Mouse (Mus musculus) forebrain, embryonic 14.5 days (tissue): Measurements from ENCODE around the gene Cs. TPM values are rescaled to one million over a fixed set of nuclear protein-coding genes. Genes with fewer than 3 reads are reported as not detected.

Experiments used
- ATAC-seq: fragments of 200-750 bp; cut with Nextera tagmentation; 2 replicates; pipeline ENCODE4 v1.8.0; 2017; ENCODE audit warnings: mild to moderate bottlenecking, moderate library complexity
- DNase-seq: peaks from one replicate; pipeline ENCODE4 v3.0.0-alpha.2; 2015; ENCODE audit warnings: low spot score
- H3K27ac ChIP-seq: fragments of 300-500 bp; sonication (generic); 2 replicates; pipeline ENCODE4 v1.5.1; 2014; ENCODE audit warnings: low read depth, mild to moderate bottlenecking, control low read depth, low read length, moderate library complexity
- H3K27me3 ChIP-seq: fragments of 300-500 bp; sonication (generic); replicated peaks from 2 replicates; pipeline ENCODE4 v1.6.1; 2014; ENCODE audit warnings: low read length, control low read depth, mixed read lengths; ENCODE audit not compliant: control insufficient read depth, insufficient read depth
- H3K36me3 ChIP-seq: fragments of 300-500 bp; sonication (generic); 2 replicates; pipeline ENCODE4 v1.6.1; 2014; ENCODE audit warnings: low read length, control low read depth; ENCODE audit not compliant: control insufficient read depth, insufficient read depth
- H3K4me1 ChIP-seq: fragments of 300-500 bp; sonication (generic); 2 replicates; pipeline ENCODE4 v1.6.1; 2014; ENCODE audit warnings: antibody characterized with exemption, low read length, control low read depth; ENCODE audit not compliant: control insufficient read depth, insufficient read depth
- H3K4me2 ChIP-seq: fragments of 300-500 bp; sonication (generic); 2 replicates; pipeline ENCODE4 v1.6.1; 2014; ENCODE audit warnings: mild to moderate bottlenecking, control low read depth, low read length
- H3K4me3 ChIP-seq: fragments of 300-500 bp; sonication (generic); 2 replicates; pipeline ENCODE4 v1.5.1; 2014; ENCODE audit warnings: low read depth, low read length, control low read depth
- H3K9ac ChIP-seq: fragments of 300-500 bp; sonication (generic); 2 replicates; pipeline ENCODE4 v1.6.1; 2014; ENCODE audit warnings: mild to moderate bottlenecking, low read length, control low read depth, moderate library complexity
- H3K9me3 ChIP-seq: fragments of 300-500 bp; sonication (generic); replicated peaks from 2 replicates; pipeline ENCODE4 v1.6.1; 2016; ENCODE audit warnings: low read length, control low read depth, mixed read lengths; ENCODE audit not compliant: control insufficient read depth
- WGBS: fragments of 180-500 bp; shearing (Covaris S2); extraction: QIAGEN DNeasy Blood & Tissue Kit; methylation state at CpG from one replicate; pipeline ENCODE4 v1.1.7; 2014; 5-methylcytosine and 5-hydroxymethylcytosine counted together
- polyA plus RNA-seq: library from polyadenylated mRNA; unstranded; fragments of >200 nt; fragmentation: Nextera tagmentation; extraction: Ambion mirVana; gene quantifications from 2 replicates; pipeline ENCODE4 v1.2.1, GENCODE M21; 2014

Cs gene
- polyA plus RNA-seq, 1 experiment from 2014 or later, result 234 TPM

DNA sequence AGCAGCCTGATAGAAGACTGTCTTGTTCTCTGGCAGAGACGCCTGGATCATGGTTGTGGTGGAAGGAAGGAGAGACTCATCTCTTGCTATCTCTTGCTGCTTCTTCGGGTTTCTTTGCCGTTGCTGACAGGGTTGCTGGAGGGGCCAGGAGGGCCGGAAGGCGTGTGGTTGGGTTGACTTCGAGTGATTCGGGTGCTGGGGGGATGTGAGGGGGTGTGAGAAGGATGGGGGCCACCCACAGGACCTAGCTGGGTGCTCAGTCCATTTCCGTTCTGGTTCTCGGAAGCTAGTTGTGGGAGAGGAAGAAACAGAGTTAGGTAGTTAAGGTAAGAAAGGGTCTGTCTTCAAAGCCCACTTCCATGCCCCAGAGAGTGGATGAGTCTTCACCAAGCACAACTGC is 64.1 kb downstream of the Cs start:
- DNase-seq (no peak), ATAC-seq (no peak)
- Histone ChIP-seq H3K27ac (no peak overlapping the region), H3K9me3 (no peaks in the 10 kb centered on the region), H3K4me2 (no peak overlapping the region), H3K4me3 (no peak overlapping the region), H3K9ac (no peak overlapping the region), H3K36me3 (peaks cover 23% of the 10 kb centered on the region), H3K27me3 (no peaks in the 10 kb centered on the region), H3K4me1 (no peaks in the 10 kb centered on the region)
- 83% methylated on average over 9 of the region's 9 CpGs for WGBS

DNA sequence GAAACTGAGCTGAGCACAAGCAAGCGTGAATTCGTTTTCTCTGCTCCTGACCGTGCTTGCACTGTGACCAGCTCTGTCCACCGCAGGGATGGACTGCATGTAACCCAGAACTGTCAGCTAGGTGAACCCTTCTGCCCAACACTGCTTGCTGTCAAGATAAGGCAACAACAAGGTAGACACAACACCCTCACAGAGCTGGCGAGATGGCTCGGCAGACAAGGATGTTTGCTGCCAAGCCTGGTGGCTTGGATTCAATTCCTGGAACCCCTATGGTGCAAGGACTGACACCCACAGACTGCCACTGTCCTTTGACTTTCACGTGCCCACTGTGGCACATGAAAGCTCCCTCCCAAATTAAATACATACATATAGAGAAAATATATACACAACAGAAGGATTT is 66.4 kb downstream of the Cs start:
- Histone ChIP-seq H3K36me3 (peaks cover 40% of the 10 kb centered on the region), H3K27me3 (no peaks in the 10 kb centered on the region), H3K4me2 (no peak overlapping the region), H3K27ac (no peak overlapping the region), H3K4me3 (no peak overlapping the region), H3K4me1 (peaks cover 6% of the 10 kb centered on the region; the same call in 1 of the 2 replicates), H3K9me3 (no peaks in the 10 kb centered on the region), H3K9ac (no peak overlapping the region)
- 81% methylated on average over 7 of the region's 7 CpGs for WGBS
- ATAC-seq, result no peak
- DNase-seq, result no peak

DNA sequence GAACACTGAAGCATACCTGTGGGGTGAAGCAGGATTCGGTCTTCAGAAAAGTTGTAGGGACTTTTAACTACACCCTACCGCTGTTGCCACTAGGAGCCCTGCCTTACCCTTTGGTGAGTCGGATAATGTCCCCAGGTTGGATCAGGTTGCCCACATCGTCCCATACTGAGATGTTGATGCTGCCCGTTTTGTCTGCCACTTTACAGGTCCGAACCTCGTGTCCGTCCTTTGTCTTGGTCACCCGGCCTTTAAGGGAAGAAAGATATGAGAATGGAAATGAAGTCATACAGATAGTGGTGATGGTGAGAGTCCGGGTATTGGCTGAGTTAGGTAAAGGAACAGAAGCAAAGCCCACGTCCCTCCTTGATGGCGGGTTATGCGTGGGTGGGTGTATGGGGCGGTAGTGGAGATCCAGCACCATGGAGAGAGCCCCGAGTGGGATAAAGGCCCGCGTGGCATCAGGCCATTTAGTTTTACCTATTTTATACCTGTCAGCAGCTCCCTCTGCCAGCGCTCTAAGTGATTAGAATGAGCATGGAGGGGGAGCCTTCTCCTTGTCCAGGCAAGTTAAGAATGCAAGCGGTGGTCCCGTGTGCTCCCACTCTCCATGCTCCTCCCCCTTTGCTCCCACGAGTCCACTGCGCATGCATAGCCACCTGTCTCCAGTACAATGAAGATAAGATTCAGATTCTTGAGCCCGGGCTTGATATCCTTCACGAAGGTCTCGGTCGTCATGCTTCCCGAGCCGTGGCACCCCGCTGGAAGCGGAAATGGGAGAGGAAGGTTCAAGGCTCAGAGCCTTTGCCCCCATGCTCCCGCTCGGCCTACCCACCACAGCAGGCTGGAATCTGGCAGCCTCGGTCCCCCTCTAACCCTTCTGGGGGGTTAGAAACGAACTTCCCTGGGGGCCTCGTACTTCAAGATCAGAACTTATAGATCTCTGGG is 71.3 kb downstream of the Cs start:
- Histone ChIP-seq H3K4me3 (peak overlapping the region; percentile 79), H3K4me1 (peaks cover 27% of the 10 kb centered on the region), H3K27ac (peak overlapping the region; percentile 69), H3K36me3 (peaks cover 34% of the 10 kb centered on the region), H3K9ac (peak overlapping the region; percentile 75), H3K9me3 (no peaks in the 10 kb centered on the region), H3K27me3 (no peaks in the 10 kb centered on the region), H3K4me2 (peak overlapping the region; percentile 85)
- 15% methylated on average over 35 of the region's 35 CpGs for WGBS
- ATAC-seq (peak; percentile 36), DNase-seq (peak; percentile 76)

DNA sequence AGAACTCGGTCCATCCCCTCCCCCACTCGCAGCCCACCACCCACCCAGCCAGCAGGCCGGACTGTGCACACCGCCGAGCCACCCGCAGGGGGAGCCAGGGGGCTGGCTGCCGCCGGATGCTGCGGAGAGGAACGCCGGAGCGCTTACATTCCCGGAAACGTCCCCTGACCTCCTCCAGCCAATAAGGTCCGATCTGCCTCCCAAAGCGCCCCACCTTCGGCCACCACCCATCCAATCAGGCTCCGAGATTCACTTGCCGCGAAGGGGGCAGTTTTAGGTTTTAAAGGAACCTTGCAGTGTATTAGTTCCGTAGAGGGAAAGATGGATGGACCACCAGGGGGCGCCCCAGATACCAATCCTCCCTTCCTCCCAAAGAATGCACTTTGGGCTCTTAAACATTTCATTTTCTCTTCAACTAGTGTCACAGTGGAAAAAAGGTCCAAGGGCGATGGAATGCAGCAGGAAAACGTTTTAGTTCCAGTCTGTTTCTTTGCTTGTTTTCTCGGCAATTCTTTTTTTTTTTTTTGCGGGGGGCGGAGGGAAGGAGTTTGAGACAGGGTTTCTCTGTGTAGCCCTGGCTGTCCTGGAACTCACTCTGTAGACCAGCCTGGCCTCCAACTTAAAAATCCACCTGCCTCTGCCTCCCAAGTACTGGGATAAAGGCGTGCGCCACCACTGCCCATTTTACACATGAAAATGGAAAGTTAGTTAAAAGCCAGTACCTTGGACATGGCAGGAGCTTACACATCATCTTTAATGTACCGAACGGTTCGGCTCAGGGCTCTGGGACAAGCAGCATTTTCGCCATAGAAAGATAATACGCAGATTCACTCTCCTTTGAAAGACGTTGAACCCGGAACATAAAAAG is 72.4 kb downstream of the Cs start:
- peak; percentile 99 for DNase-seq
- peaks cover 38% of the 10 kb centered on the region for H3K36me3 ChIP-seq
- WGBS, result 6% methylated on average over 36 of the region's 36 CpGs
- peak; percentile 89 for ATAC-seq
- peak overlapping the region; percentile 69 for H3K27ac ChIP-seq
- peaks cover 27% of the 10 kb centered on the region for H3K4me1 ChIP-seq
- H3K4me3 ChIP-seq, result peak overlapping the region; percentile 79
- no peaks in the 10 kb centered on the region for H3K9me3 ChIP-seq
- peak overlapping the region; percentile 85 for H3K4me2 ChIP-seq
- H3K9ac ChIP-seq, result peak overlapping the region; percentile 75
- no peaks in the 10 kb centered on the region for H3K27me3 ChIP-seq

- DNase-seq (no peak), ATAC-seq (no peak)
- Histone ChIP-seq H3K4me2 (peak overlapping the region; percentile 85), H3K27me3 (no peaks in the 10 kb centered on the region), H3K4me1 (peaks cover 27% of the 10 kb centered on the region), H3K4me3 (peak overlapping the region; percentile 79), H3K27ac (0 out of 2 replicates have a peak overlapping the region, but pooled peaks have one; percentile 22), H3K9ac (peak overlapping the region; percentile 64), H3K36me3 (peaks cover 42% of the 10 kb centered on the region), H3K9me3 (no peaks in the 10 kb centered on the region)
- WGBS, result 22% methylated on average over 4 of the region's 4 CpGs
Observed at GRCm38 (mm10) chr10:128410560-128410845, 73.0 kb downstream of the Cs start.

GRCm38 (mm10) chr10:128411211-128412054 is 73.9 kb downstream of the Cs start, which contains the start of the genes Nabp2 and Rnf41:
TSS of gene Nabp2 (minus strand) at chr10:128411492.
TSS of gene Rnf41 (plus strand) at chr10:128411657.
- peak within 1 kb of the TSS; percentile 79 for H3K4me3 ChIP-seq
- peaks cover 43% of the 10 kb centered on the region for H3K36me3 ChIP-seq
- no peaks in the 10 kb centered on the region for H3K27me3 ChIP-seq
- ATAC-seq (peak; percentile 88), DNase-seq (peak; percentile 99)
- no peaks in the 10 kb centered on the region for H3K9me3 ChIP-seq
- H3K27ac ChIP-seq, result peak within 1 kb of the TSS; percentile 93
- peaks cover 27% of the 10 kb centered on the region for H3K4me1 ChIP-seq
- under 1% methylated on average over 50 of the region's 50 CpGs for WGBS
- H3K9ac ChIP-seq, result peak within 1 kb of the TSS; percentile 84
- peak within 1 kb of the TSS; percentile 85 for H3K4me2 ChIP-seq

- peak overlapping the region; percentile 84 for H3K9ac ChIP-seq
- H3K27me3 ChIP-seq, result no peaks in the 10 kb centered on the region
- no peaks in the 10 kb centered on the region for H3K9me3 ChIP-seq
- peak overlapping the region; percentile 85 for H3K4me2 ChIP-seq
- peaks cover 27% of the 10 kb centered on the region for H3K4me1 ChIP-seq
- peak overlapping the region; percentile 79 for H3K4me3 ChIP-seq
- DNase-seq (peak; percentile 70), ATAC-seq (no peak)
- H3K27ac ChIP-seq, result peak overlapping the region; percentile 93
- peaks cover 43% of the 10 kb centered on the region for H3K36me3 ChIP-seq
- WGBS, result under 1% methylated on average over 14 of the region's 14 CpGs
Observed at GRCm38 (mm10) chr10:128412055-128412381, 74.5 kb downstream of the Cs start.
